Mouse (Mus musculus) urinary bladder, adult 2 months (tissue): Measurements from ENCODE around the gene Olfr1175-ps. TPM values are rescaled to one million over a fixed set of nuclear protein-coding genes. Genes with fewer than 3 reads are reported as not detected.

Experiments used
- DNase-seq: peaks from one replicate; pipeline ENCODE4 v3.0.0; 2022; ENCODE audit warnings: low spot score
- polyA plus RNA-seq: library from polyadenylated mRNA; depleted of rRNA; stranded (reverse); fragments of >200 nt; gene quantifications from 2 replicates; pipeline ENCODE4 v1.2.3, GENCODE M21; 2012; rRNA removed

The Olfr1175-ps gene
- not detected in 2 replicates for polyA plus RNA-seq

GRCm38 (mm10) chr2:88327115-88327514 lies at the start of gene Olfr1175-ps:
Gene Olfr1175-ps, minus strand, starts transcription at chr2:88327215.
- no peak for DNase-seq

DNA sequence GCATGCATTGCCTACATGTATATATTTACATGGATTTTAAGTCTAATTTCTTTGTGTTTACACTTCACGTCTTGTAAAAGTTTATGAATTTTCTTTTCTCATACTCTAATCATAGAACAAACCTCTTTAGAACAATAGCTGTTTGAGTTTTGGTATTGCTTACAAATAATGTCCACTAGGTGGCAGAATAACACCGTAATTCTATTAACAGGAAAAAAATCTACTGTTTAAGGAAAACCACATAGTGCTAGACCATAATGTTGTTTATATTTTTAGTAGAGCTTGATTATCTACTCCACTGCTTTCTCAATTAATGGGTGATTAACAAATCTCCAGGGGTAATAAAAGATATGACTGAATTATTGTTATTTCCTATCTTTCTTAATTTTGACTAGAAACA lies 29.3 kb upstream of the Olfr1175-ps start:
- no peak for DNase-seq

- DNase-seq: no peak
These were observed 19.4 kb upstream of the Olfr1175-ps start, which contains the start of gene Olfr1177-ps for GRCm38 (mm10) chr2:88346392-88346791. Gene Olfr1177-ps, minus strand, starts transcription at chr2:88346492.

GRCm38 (mm10) chr2:88336421-88336820 lies 9.4 kb upstream of the Olfr1175-ps start, which contains the start of gene Olfr1176:
Gene Olfr1176, plus strand, starts transcription at chr2:88336721.
- DNase-seq: no peak

- DNase-seq: no peak
These were observed 12.0 kb downstream of the Olfr1175-ps start, which contains the start of gene Olfr1174-ps for GRCm38 (mm10) chr2:88315035-88315434. Gene Olfr1174-ps, minus strand, starts transcription at chr2:88315135.

GRCm38 (mm10) chr2:88279775-88280174 lies 47.2 kb downstream of the Olfr1175-ps start, which contains the start of gene Olfr1173:
Gene Olfr1173, minus strand, starts transcription at chr2:88279875.
- no peak for DNase-seq

Other genes with a start within 250 kb of the Olfr1175-ps start
- gene Olfr1164, start 233.2 kb downstream of the Olfr1175-ps start, polyA plus RNA-seq: not detected in 2 replicates
- not detected in 2 replicates for gene Olfr1166, start 198.9 kb downstream of the Olfr1175-ps start, polyA plus RNA-seq
- gene Olfr1167, start 172.0 kb downstream of the Olfr1175-ps start, polyA plus RNA-seq: not detected in 2 replicates
- gene Olfr1168, start 145.3 kb downstream of the Olfr1175-ps start, polyA plus RNA-seq: not detected in 2 replicates
- gene Olfr1170, start 98.9 kb downstream of the Olfr1175-ps start, polyA plus RNA-seq: not detected in 2 replicates
- not detected in 2 replicates for gene Olfr1173, start 47.3 kb downstream of the Olfr1175-ps start, polyA plus RNA-seq
- gene Olfr1174-ps, start 12.1 kb downstream of the Olfr1175-ps start, polyA plus RNA-seq: not detected in 2 replicates
- not detected in 2 replicates for gene Olfr1176, start 9.5 kb upstream of the Olfr1175-ps start, polyA plus RNA-seq
- not detected in 2 replicates for gene Olfr1177-ps, start 19.3 kb upstream of the Olfr1175-ps start, polyA plus RNA-seq
- gene Olfr1178, start 59.8 kb upstream of the Olfr1175-ps start, polyA plus RNA-seq: not detected in 2 replicates
- not detected in 2 replicates for gene Olfr1179, start 79.2 kb upstream of the Olfr1175-ps start, polyA plus RNA-seq
- not detected in 2 replicates for gene Olfr1180, start 91.9 kb upstream of the Olfr1175-ps start, polyA plus RNA-seq
- gene Olfr1181, start 99.0 kb upstream of the Olfr1175-ps start, polyA plus RNA-seq: not detected in 2 replicates
- not detected in 2 replicates for gene Gm13757, start 121.9 kb upstream of the Olfr1175-ps start, polyA plus RNA-seq
- gene Olfr1183, start 127.7 kb upstream of the Olfr1175-ps start, polyA plus RNA-seq: not detected in 2 replicates
- not detected in 2 replicates for gene Olfr1184, start 156.4 kb upstream of the Olfr1175-ps start, polyA plus RNA-seq
- gene Olfr1185-ps1, start 166.1 kb upstream of the Olfr1175-ps start, polyA plus RNA-seq: not detected in 2 replicates
- not detected in 2 replicates for gene Olfr1186, start 191.3 kb upstream of the Olfr1175-ps start, polyA plus RNA-seq
- not detected in 2 replicates for gene Olfr1188, start 229.7 kb upstream of the Olfr1175-ps start, polyA plus RNA-seq